Mouse (Mus musculus): ENCODE measurements at regions not wholly inside any gene's neighbourhood (a gene's known extent, or its start where the extent isn't known, plus 50 kb on each side); places are given as distances from the start of the nearest gene placed in this dataset.

DNA sequence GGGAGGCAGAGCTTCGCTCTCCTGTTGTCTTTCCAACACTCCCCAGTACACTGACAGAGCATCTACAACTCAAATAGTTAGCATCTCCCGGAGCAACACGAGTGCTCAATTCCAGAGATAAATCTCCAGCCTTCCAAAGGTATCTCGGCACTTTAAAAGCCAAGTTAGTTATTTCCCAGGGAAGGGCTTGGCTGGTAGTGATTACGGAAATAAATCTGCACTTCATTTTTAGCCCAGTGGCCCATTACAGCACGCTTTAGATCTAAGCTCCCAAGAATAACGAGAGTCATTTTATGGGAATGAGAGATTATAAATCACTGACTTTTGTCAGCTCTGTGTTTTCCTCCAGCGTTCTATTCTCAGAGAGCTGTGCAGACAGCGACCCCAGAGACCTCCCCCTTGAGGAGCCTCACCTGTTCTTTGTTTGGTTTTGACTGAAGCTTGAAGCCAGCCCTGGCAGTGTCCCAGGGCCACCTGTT, 255.0 kb upstream of the Tmpo start:
- TF ChIP-seq POLR2A (IDR thresholded peaks at IDR 0.05; ENCODE audit: insufficient read length, low read depth) (no peak), MYOG (IDR thresholded peaks at IDR 0.05; ENCODE audit: control insufficient read depth in 1 of 3, insufficient read depth in 1 of 3, insufficient read length in 2 of 3, low read depth in 2 of 3) (no peak), E2F4 (IDR thresholded peaks at IDR 0.05; ENCODE audit: insufficient read depth) (no peak), POLR2AphosphoS2 (IDR thresholded peaks at IDR 0.05; ENCODE audit: insufficient read length, low read depth) (no peak), MAX (IDR thresholded peaks at IDR 0.05; ENCODE audit: low read depth) (no peak), MYOD1 (IDR thresholded peaks at IDR 0.05; ENCODE audit: control insufficient read depth in 1 of 3, insufficient read length in 2 of 3, low read depth in 2 of 3) (no peak), TCF3 (IDR thresholded peaks at IDR 0.05; ENCODE audit: insufficient read length, low read depth) (no peak), USF1 (IDR thresholded peaks at IDR 0.05; ENCODE audit: low read depth) (no peak)

All from myocyte (in vitro differentiated cells).